Mouse (Mus musculus) central nervous system, embryonic 11.5 days (tissue): ENCODE data around the gene Zfp3. TPM values are rescaled to one million over a fixed set of nuclear protein-coding genes. Genes with fewer than 3 reads are reported as not detected.

Experiments used
- polyA plus RNA-seq: library from polyadenylated mRNA; depleted of rRNA; stranded (reverse); fragments of >200 nt; gene quantifications from 2 replicates; pipeline ENCODE4 v1.2.3, GENCODE M21; 2012; rRNA removed

The Zfp3 gene
- 4.8 and 5.2 TPM in 2 replicates for polyA plus RNA-seq

DNA sequence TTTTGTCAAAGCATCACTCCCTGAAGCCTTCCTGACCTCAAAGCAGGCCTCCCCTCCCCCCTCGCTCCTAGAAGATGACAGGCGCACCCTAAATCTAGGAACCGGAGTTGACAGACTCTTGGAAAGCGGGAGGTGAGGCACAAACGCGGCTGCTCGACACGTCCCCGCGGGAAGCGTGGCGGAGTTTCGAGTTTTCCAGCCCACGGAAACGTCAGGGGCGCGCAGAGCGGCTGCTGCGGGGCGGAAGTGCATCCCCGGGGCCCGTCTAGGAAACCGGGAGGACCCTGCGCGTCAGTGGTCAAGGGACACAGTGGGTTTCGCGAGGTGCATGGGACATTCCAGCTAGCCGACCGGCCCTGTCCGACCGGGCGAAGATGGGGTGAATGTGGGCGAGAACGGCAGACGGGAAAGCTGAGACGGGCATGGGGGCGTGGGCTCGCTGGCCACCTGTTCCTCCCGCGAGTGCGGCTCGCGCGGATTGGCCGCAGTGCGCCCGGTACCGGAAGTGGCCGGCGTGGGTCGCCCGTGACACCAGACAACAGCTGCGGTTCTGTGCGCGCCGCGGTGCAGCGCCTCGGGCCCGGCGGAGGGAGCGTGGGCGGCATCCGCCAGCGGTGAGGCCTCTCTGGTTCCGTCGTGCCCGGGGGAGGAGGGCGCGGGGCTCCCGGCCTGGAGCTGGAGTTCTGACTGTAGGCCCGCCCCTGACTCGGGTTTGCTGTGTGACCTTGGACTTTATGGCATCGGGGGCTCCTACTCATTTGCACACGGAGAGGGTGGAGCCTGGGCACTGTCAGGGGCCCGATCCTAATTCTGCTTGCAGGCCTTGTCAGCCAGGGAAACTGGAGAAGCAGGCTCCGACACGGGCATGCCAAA lies at the start of gene Zfp3:
Zfp3 (plus strand) TSS at position 274 of the 873 bp plus-strand sequence.

DNA sequence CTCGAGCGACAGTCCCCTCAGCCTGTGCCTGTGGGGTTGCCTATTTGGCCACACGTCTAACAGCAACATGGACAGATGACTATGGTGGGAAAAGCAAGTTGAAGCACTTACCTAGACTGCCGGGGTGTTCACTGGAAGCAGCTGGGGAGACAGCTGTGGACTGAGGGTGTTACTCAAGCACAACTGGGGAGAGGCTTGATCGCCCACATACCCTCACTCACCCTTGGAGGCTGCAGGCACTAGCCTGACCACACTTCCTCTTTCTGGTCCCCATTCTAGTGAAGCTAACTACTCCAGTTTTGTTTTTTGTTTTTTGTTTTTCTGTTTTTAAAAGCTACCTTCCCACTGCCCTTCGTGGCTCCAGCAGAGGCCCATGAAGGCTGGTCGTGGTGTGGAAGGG lies 48.4 kb downstream of the Zfp3 start, which contains the start of gene Scimp:
Scimp (minus strand) TSS at position 222 of the 400 bp plus-strand sequence.

Other genes starting within 250 kb of the Zfp3 start
- gene Vmo1, start 249.6 kb upstream of the Zfp3 start, polyA plus RNA-seq, result 0.22 and 0.30 TPM in 2 replicates
- gene Gltpd2, start 245.0 kb upstream of the Zfp3 start, polyA plus RNA-seq, result 0.25 and 0.60 TPM in 2 replicates
- 450 and 522 TPM in 2 replicates for gene Psmb6, start 238.8 kb upstream of the Zfp3 start, polyA plus RNA-seq
- not detected in 2 replicates for gene Gm40193, start 231.3 kb upstream of the Zfp3 start, polyA plus RNA-seq
- 7.3 and 9.7 TPM in 2 replicates for gene Pld2, start 224.1 kb upstream of the Zfp3 start, polyA plus RNA-seq
- 51.8 and 75.5 TPM in 2 replicates for gene Mink1, start 201.3 kb upstream of the Zfp3 start, polyA plus RNA-seq
- gene 4930544D05Rik, start 148.4 kb upstream of the Zfp3 start, polyA plus RNA-seq, result not detected in 2 replicates
- not detected in 2 replicates for gene Chrne, start 145.0 kb upstream of the Zfp3 start, polyA plus RNA-seq
- gene Gp1ba, start 125.1 kb upstream of the Zfp3 start, polyA plus RNA-seq, result 0.71 and 1.1 TPM in 2 replicates
- 65.1 and 75.1 TPM in 2 replicates for gene Rnf167, start 117.0 kb upstream of the Zfp3 start, polyA plus RNA-seq
- gene Slc25a11, start 116.7 kb upstream of the Zfp3 start, polyA plus RNA-seq, result 97.5 and 110 TPM in 2 replicates
- 596 and 833 TPM in 2 replicates for gene Pfn1, start 109.6 kb upstream of the Zfp3 start, polyA plus RNA-seq
- gene Eno3, start 107.0 kb upstream of the Zfp3 start, polyA plus RNA-seq, result 31.1 and 40.7 TPM in 2 replicates
- 113 and 176 TPM in 2 replicates for gene Spag7, start 94.8 kb upstream of the Zfp3 start, polyA plus RNA-seq
- gene Camta2, start 76.1 kb upstream of the Zfp3 start, polyA plus RNA-seq, result 12.3 TPM in 2 replicates
- 0.44 and 1.1 TPM in 2 replicates for gene Inca1, start 64.1 kb upstream of the Zfp3 start, polyA plus RNA-seq
- gene Kif1c, start 63.7 kb upstream of the Zfp3 start, polyA plus RNA-seq, result 28.3 and 36.8 TPM in 2 replicates
- 0.05 TPM in 1 of 2 replicates, not detected in the other for gene Scimp, start 48.4 kb downstream of the Zfp3 start, polyA plus RNA-seq
- gene Rabep1, start 80.6 kb downstream of the Zfp3 start, polyA plus RNA-seq, result 19.7 and 22.9 TPM in 2 replicates
- 136 and 205 TPM in 2 replicates for gene Nup88, start 205.8 kb downstream of the Zfp3 start, polyA plus RNA-seq
- 65.4 and 101 TPM in 2 replicates for gene Rpain, start 206.0 kb downstream of the Zfp3 start, polyA plus RNA-seq
- 156 and 169 TPM in 2 replicates for gene C1qbp, start 218.8 kb downstream of the Zfp3 start, polyA plus RNA-seq
- gene Dhx33, start 240.2 kb downstream of the Zfp3 start, polyA plus RNA-seq, result 19.2 and 29.2 TPM in 2 replicates